Mouse (Mus musculus): ENCODE data around the gene Nup50.
"Not testable (repeated sequence)": the region's sequence is repeated elsewhere in the genome, so short reads cannot be mapped to it uniquely, and the experiment has no call there.

Nup50 gene

GRCm38 (mm10) chr15:84922884-84923507 is at the start of gene Nup50:
Gene Nup50 (plus strand): TSS chr15:84923411.
- in situ Hi-C loops (cut with MseI, MboI) = no loop called here

GRCm38 (mm10) chr15:84873867-84874266 is 49.3 kb upstream of the Nup50 start:
- in situ Hi-C loops (cut with MseI, MboI) = no loop called here

GRCm38 (mm10) chr15:84877029-84877815 is 46.0 kb upstream of the Nup50 start:
- in situ Hi-C loops (cut with MseI, MboI) = no loop called here

- in situ Hi-C loops (cut with MseI, MboI) = no loop called here
Measured at GRCm38 (mm10) chr15:84888066-84888465, 35.1 kb upstream of the Nup50 start.

GRCm38 (mm10) chr15:84891246-84891645 is 32.0 kb upstream of the Nup50 start:
- in situ Hi-C loops (cut with MseI, MboI) = no loop called here

- in situ Hi-C loops (cut with MseI, MboI) = no loop called here
Measured at GRCm38 (mm10) chr15:84891658-84892057, 31.6 kb upstream of the Nup50 start.

GRCm38 (mm10) chr15:84896216-84896615 is 27.0 kb upstream of the Nup50 start:
- in situ Hi-C loops (cut with MseI, MboI) = not testable (repeated sequence)

- in situ Hi-C loops (cut with MseI, MboI) = no loop called here
Measured at GRCm38 (mm10) chr15:84896664-84897063, 26.5 kb upstream of the Nup50 start.

- in situ Hi-C loops (cut with MseI, MboI) = no loop called here
Measured at GRCm38 (mm10) chr15:84898077-84898476, 25.1 kb upstream of the Nup50 start.

- in situ Hi-C loops (cut with MseI, MboI) = no loop called here
Measured at GRCm38 (mm10) chr15:84903843-84904385, 19.3 kb upstream of the Nup50 start.

GRCm38 (mm10) chr15:84913201-84913600 is 10.0 kb upstream of the Nup50 start:
- in situ Hi-C loops (cut with MseI, MboI) = no loop called here

- in situ Hi-C loops (cut with MseI, MboI) = no loop called here
Measured at GRCm38 (mm10) chr15:84919938-84920337, 3.3 kb upstream of the Nup50 start, which contains the start of gene Gm29666. Gene Gm29666 (minus strand): TSS chr15:84920038.

- in situ Hi-C loops (cut with MseI, MboI) = no loop called here
Measured at GRCm38 (mm10) chr15:84923508-84924181, 434 bp downstream of the Nup50 start.

- in situ Hi-C loops (cut with MseI, MboI) = no loop called here
Measured at GRCm38 (mm10) chr15:84924781-84925315, 1.6 kb downstream of the Nup50 start.

GRCm38 (mm10) chr15:84925495-84926018 is 2.3 kb downstream of the Nup50 start:
- in situ Hi-C loops (cut with MseI, MboI) = no loop called here

- in situ Hi-C loops (cut with MseI, MboI) = no loop called here
Measured at GRCm38 (mm10) chr15:84932351-84932750, 9.1 kb downstream of the Nup50 start.

- in situ Hi-C loops (cut with MseI, MboI) = no loop called here
Measured at GRCm38 (mm10) chr15:84934901-84935300, 11.7 kb downstream of the Nup50 start.

- in situ Hi-C loops (cut with MseI, MboI) = no loop called here
Measured at GRCm38 (mm10) chr15:84940102-84940501, 16.9 kb downstream of the Nup50 start.

- in situ Hi-C loops (cut with MseI, MboI) = no loop called here
Measured at GRCm38 (mm10) chr15:84942647-84943285, 19.6 kb downstream of the Nup50 start.

GRCm38 (mm10) chr15:84944319-84944718 is 21.1 kb downstream of the Nup50 start:
- in situ Hi-C loops (cut with MseI, MboI) = no loop called here

- in situ Hi-C loops (cut with MseI, MboI) = no loop called here
Measured at GRCm38 (mm10) chr15:84948990-84949389, 25.8 kb downstream of the Nup50 start.
